Mouse (Mus musculus) gastrocnemius, adult 2 months (tissue): ENCODE measurements around the gene Dbn1. TPM values are rescaled to one million over a fixed set of nuclear protein-coding genes. Genes with fewer than 3 reads are reported as not detected.

Source experiments
- DNase-seq: peaks from one replicate; pipeline ENCODE4 v3.0.0; 2022
- H3K27ac ChIP-seq: fragments of 200-600 bp; 2 replicates; pipeline ENCODE4 v1.8.1; 2022; ENCODE audit warnings: mild to moderate bottlenecking
- H3K4me3 ChIP-seq: fragments of 200-600 bp; 2 replicates; pipeline ENCODE4 v1.8.1; 2022; ENCODE audit warnings: mild to moderate bottlenecking, moderate library complexity
- CTCF ChIP-seq: fragments of 200-600 bp; IDR thresholded peaks from 2 replicates; pipeline ENCODE4 v1.8.1; 2022; ENCODE audit warnings: antibody characterized with exemption, mild to moderate bottlenecking, moderate library complexity
- intact Hi-C: fragments of 180-260 bp; cut with DNase I; formaldehyde crosslinking; loops from one replicate; pipeline ENCODE4 v1.15.1; 2025
- total RNA-seq, 2 experiments: library from RNA; stranded (reverse); gene quantifications; 2 replicates each; pipeline ENCODE4 v1.2.3; 2021

The Dbn1 gene
- total RNA-seq, 2 experiments from 2014 or later = 4.9 to 7.7 TPM

DNA sequence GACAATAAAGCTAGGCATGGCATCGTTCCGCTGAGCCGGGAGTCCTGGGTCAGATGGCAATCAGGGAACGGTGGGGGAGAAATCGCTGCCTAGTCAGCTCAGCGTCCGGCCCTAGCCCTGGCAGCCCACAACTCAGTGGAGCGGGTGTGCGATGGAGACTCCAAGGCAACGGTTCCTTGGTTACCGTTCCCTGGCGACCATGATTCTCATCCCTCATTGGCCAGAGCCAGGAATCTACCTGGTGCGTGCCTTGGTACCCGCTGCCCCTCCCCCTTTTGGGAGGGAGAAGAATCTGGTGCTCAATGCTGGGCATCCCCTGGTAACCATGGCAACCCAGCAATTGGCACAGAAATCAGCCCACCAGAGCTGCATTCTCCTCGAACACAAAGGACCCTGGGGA lies 4.3 kb downstream of the Dbn1 start:
- peak; percentile 50 for DNase-seq
- intact Hi-C loops = no loop called here
- Histone ChIP-seq H3K4me3 (peak overlapping the region; percentile 11; the same call in 1 of the 2 replicates), H3K27ac (peak overlapping the region; percentile 64)
- no peak for TF ChIP-seq CTCF

DNA sequence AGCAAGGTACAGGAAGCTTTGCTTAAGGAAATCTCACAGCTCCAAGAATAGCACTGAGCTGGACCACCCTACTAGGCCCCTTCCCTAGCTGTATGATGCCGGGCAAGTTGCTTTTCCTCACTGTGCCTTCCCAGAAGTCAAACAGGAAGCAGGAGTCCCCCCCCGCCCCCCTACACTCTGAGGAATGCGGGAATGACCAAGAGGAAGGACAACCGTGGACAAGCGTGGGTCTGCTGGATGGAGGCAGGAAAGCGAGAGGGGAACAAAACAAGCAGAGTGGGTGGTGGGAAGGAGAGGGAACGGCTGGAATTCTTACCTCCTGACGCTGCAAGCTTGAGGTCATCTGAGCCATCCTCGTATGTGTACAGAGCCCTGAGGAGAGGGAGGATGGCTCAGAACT lies 4.8 kb downstream of the Dbn1 start:
- Histone ChIP-seq H3K27ac (peak overlapping the region; percentile 64), H3K4me3 (peak overlapping the region; percentile 24)
- no peak for TF ChIP-seq CTCF
- intact Hi-C loops = no loop called here
- DNase-seq = no peak

DNA sequence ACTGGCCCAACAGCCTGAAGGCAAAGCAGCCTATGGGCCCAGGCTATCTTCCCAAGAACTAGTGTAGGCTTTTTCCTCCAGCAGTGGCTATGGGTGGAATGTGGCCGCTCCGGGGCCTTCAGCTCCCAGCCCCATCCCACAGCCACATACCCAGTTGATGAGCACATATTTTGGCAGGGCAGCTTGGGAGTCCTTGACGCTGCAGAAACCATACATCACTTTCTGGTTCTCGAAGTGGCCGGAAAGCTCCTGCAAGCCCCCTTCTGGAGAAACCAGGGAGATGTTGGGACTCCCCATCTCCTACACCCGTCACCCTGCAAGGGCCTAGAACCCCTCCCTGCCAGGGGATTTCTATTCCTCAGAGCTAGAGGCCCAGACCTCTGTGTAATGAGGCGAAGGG lies 5.4 kb downstream of the Dbn1 start:
- peak overlapping the region; percentile 64 for H3K27ac ChIP-seq
- TF ChIP-seq CTCF = no peak
- intact Hi-C loops = no loop called here
- no peak for DNase-seq
- H3K4me3 ChIP-seq = peak overlapping the region; percentile 24; the same call in 1 of the 2 replicates

DNA sequence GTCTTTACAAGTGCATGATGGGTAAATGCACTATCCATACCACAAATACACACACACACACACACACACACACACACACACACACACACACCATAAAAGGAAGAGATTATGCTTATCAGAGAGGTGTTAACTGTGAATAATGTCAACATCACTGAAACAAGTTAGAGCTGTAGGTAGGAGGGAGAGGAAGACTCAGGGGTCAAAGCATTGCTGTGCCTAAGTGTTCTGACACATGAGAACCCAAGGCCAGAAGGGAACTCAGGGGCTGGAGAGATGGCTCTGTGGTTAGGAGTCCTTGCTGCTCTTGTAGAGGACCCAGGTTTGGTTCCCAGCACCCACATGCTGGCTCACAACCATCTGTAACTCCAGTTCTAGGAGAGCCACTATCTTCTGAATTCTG lies 8.0 kb downstream of the Dbn1 start:
- DNase-seq = no peak
- H3K4me3 ChIP-seq = no peak overlapping the region
- intact Hi-C loops = no loop called here
- no peak for TF ChIP-seq CTCF
- H3K27ac ChIP-seq = no peak overlapping the region

DNA sequence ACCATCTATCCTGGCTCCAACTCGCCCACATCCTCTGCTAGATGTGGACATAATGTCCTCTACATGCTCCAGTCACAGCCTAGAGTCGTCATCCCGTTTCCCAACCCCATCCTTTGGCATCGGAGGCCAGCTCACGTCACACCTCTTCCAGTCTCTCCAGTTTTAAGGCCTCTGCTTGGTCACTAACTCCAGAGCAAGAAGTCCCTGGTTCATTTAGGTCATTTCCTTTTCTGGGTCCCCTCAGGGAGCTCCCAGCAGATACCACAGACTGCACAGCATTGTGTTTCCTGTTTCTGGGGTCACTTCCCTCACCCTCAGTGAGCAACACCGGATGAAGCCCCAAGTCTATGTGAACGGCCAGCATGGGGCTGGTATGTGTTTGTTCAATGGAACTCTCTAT lies 8.9 kb downstream of the Dbn1 start:
- DNase-seq = no peak
- H3K4me3 ChIP-seq = no peak overlapping the region
- intact Hi-C loops = no loop called here
- H3K27ac ChIP-seq = peak overlapping the region; percentile 10; the same call in 1 of the 2 replicates
- no peak for TF ChIP-seq CTCF

DNA sequence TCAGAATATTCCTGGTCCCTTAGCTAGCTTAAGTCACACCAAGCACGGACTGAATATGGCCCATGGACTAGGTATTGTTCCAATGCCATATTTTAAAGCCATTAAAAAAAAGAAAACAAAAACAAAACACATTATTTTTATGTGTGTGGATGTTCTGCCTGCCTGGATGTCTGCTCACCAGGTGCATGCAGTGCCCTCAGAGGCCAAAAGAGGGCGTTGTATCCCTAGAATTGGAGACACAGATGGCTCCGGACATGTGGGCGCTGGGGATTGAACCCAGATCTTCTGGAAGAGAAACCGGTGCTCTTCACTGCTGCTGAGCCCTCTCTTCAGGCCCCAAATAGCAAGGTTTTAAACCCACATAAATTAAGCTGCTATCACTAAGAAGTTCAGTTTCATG lies 9.9 kb downstream of the Dbn1 start:
- peak; percentile 76 for TF ChIP-seq CTCF
- peak; percentile 55 for DNase-seq
- H3K27ac ChIP-seq = no peak overlapping the region
- no peak overlapping the region for H3K4me3 ChIP-seq
- intact Hi-C loops = loop anchor here (1.0 kb wide), 1 partner anchor 36 kb away; no protein-coding TSS in a partner anchor

DNA sequence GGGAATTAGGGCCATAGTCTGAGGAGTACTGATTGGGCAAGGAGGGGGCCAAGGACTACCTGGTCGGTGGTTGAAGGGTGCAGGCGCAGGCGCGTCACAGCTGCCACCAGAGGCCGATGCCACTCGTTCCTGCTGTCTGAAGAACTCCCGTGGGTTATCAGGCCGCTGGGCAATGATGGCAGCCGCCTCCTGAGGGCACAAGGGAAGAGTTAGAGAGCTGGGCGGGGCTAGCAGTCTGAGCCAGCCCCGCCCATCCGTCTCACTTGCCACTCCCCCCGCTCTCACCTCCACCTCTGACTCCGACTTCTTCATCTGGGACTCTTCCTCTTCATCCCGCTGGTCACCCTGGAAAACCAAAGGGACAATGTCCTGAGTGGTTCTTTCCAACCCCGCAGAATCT lies 10.4 kb downstream of the Dbn1 start:
- Histone ChIP-seq H3K27ac (no peak overlapping the region), H3K4me3 (no peak overlapping the region)
- intact Hi-C loops = no loop called here
- DNase-seq = no peak
- no peak for TF ChIP-seq CTCF

DNA sequence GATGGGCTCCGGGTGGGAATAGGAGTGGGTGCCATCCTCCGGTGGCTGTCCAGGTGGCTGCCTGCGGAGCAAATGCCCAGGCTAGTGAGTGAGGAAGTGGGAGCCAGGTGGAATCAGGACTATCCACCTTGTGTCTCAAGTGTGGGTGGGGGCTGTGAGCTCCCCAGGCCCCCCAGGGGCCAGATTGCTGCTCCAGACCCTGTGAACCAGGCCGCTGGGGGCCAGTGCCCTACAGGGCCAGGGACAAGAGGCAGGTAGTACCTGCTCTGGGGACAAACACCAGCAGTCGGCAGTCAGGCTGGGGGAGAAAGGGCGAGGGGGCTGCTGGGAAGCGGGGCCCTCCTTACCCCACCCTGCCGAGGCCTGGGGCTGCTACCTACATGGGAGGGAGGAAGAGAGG lies 11.7 kb downstream of the Dbn1 start:
- no peak for DNase-seq
- H3K4me3 ChIP-seq = no peak overlapping the region
- TF ChIP-seq CTCF = no peak
- H3K27ac ChIP-seq = no peak overlapping the region
- intact Hi-C loops = no loop called here

DNA sequence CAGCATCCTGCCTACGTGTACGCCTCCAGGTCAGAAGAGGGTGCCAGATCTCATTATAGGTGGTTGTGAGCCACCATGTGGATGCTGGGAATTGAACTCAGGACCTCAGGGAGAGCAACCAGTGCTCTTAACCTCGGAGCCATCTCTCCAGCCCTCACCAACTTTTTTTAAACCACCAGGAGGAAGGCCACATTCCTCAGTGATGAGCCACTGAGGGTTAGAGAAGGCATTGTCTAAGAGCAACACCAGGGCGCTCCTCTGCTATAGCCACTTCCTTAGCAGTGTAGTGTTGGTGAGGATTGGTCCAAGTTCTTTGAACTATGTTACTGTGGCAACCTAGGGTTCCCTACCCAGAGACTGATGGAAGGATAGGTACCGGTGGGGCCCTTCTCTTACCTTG lies 12.2 kb downstream of the Dbn1 start:
- TF ChIP-seq CTCF = no peak
- intact Hi-C loops = no loop called here
- DNase-seq = no peak
- Histone ChIP-seq H3K4me3 (no peak overlapping the region), H3K27ac (no peak overlapping the region)

DNA sequence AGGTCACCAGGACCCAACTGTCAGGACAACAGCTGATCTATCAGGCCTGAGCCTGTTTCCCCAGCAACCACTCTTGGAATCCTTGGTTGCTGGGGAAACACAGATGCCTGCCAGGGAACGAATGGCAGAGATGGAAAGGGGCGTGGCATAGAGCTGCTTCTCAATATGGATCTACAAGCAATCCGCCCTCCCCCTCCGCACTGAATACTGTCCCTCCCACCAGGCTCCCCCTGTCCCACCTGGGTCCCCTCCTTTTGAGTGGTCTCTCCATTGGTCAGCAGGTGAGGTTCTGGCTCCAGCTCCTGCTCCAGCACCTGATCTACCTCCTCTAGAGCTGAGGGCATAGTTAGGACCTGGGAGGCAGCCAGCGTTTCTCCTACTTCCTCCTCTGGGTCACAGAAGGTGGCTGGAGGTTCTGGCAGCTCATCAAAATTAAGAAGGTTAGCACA lies 13.3 kb downstream of the Dbn1 start:
- intact Hi-C loops = no loop called here
- TF ChIP-seq CTCF = no peak

DNA sequence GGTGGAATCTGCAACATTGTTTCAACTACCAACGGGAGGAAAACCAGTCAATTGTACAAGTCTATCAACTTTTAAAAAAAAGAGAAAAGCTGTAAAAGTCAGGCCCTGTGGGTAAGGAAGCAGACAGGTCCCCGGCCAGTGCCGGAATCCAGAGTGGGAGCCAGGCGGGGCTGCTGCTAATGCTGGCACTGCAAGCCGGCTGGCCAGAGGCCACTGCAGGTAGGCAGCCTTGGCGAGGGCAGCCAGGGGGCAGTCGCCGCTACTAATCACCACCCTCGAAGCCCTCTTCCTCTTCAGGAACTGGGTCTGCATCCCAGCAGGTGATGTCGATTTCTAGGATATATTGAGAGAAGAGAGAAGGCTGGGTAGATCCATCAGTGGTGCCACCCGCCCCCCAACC lies 13.9 kb downstream of the Dbn1 start:
- H3K4me3 ChIP-seq = no peak overlapping the region
- DNase-seq = no peak
- no peak overlapping the region for H3K27ac ChIP-seq
- intact Hi-C loops = no loop called here
- 0 out of 2 replicates have a peak, but pooled peaks have one; percentile 2 for TF ChIP-seq CTCF

More for the DNA sequence above, 13.3 kb downstream of the Dbn1 start:
- DNase-seq = no peak
- H3K4me3 ChIP-seq = no peak overlapping the region
- H3K27ac ChIP-seq = no peak overlapping the region

DNA sequence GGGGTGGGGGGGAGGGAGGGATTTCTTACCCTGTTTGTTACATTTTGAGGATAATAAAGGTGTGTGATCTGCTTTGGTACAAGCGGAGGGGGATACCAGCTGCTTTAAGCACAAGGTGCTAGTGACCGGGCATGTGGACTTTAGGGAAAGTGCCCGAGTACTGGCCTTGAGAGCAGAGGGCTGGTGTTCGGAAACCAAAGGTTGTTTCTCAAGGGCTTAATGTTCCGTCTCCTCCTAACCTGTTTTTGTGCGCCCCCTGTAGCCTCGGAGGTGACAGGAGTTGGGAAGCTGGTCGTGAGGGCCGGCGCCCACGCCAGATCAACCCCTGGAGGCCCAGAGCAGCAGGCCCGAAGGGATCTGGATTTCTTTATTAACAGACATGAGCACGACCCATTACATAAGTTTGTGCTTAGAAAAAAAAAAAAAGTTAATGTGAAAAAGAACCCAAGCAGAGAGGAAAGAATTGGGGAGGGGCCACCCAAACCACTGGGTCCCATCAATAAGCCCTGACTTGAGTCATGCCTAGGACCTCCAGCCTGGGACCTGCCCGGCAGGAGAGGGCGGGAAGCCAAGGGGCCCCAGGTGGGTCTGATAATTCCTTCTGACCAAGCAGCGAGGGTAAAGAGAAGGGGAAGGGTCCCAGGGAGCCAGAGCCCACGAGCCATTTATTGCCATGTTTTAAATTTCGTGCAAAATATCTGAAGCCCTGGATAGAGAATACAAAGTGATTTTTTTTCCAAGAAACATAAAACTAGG lies 14.7 kb downstream of the Dbn1 start:
- no peak for DNase-seq
- TF ChIP-seq CTCF = peak; percentile 30
- H3K27ac ChIP-seq = peak overlapping the region; percentile 79
- intact Hi-C loops = no loop called here
- peak overlapping the region; percentile 89 for H3K4me3 ChIP-seq

DNA sequence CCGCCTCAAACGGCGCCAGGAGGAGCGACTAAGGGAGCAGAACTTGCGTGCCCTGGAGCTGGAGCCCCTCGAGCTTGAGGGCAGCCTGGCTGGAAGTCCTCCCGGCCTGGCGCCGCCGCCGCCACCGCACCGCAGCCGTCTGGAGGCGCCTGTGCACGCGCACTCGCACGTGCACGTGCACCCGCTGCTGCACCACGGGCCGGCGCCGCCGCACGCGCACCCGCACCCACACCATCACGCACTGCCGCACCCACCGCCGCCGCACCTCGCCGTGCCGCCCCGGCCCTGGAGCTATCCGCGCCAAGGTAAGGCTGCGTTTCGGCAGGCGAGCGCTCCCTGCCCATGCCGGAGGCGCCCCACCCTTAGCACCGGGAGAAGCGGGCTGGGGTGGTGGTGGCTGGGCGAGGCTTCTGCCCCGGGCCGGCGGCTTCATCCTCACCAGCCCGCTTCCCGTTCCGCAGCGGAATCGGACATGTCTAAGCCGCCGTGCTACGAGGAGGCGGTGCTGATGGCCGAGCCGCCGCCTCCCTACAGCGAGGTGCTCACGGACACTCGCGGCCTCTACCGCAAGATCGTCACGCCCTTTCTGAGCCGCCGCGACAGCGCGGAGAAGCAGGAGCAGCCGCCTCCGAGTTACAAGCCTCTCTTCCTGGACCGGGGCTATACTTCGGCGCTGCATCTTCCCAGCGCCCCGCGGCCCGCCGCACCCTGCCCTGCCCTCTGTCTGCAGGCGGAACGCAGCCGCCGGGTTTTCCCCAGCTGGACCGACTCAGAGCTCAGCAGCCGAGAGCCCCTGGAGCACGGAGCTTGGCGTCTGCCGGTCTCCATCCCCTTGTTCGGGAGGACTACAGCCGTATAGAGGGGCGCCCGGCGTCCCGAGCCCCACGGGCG lies 15.5 kb downstream of the Dbn1 start:
- TF ChIP-seq CTCF = peak; percentile 36
- Histone ChIP-seq H3K27ac (peak overlapping the region; percentile 79), H3K4me3 (peak overlapping the region; percentile 89)
- intact Hi-C loops = no loop called here
- DNase-seq = peak; percentile 68
